Comparison of ENCODE assay signal across 7 mouse cellular contexts in genomic region chr16:31276539-31276938, GRCm38 (mm10). TPM values are rescaled to one million over a fixed set of nuclear protein-coding genes. Genes with fewer than 3 reads are reported as not detected.
DNase-seq lines count a peak whose midpoint lies in the region; ATAC-seq and TF ChIP-seq lines count a peak whose summit lies in the region.

No protein-coding gene starts in this region.

- no peak for TF ChIP-seq CTCF in intestine, postnatal 0 days (IDR thresholded peaks at IDR 0.05; ENCODE audit: low read depth)

- H3K27ac ChIP-seq in intestine, postnatal 0 days (ENCODE audit: low read depth, low read length), result peak overlapping the region; percentile 62; the same call in 1 of the 2 replicates
- H3K27ac ChIP-seq in liver, embryonic 11.5 days (ENCODE audit: low read depth, low read length), result no peak overlapping the region
- H3K27ac ChIP-seq in stomach, embryonic 15.5 days, result peak overlapping the region; percentile 55

- 64% methylated on average over 7 of the region's 7 CpGs for WGBS in intestine, postnatal 0 days
- WGBS in liver, embryonic 11.5 days, result 38% methylated on average over 7 of the region's 7 CpGs
- 42% methylated on average over 7 of the region's 7 CpGs for WGBS in stomach, embryonic 15.5 days

- H3K36me3 ChIP-seq in intestine, postnatal 0 days (ENCODE audit: control insufficient read depth, insufficient read depth), result peaks cover 4% of the 10 kb centered on the region; the same call in 1 of the 2 replicates
- H3K36me3 ChIP-seq in liver, embryonic 11.5 days (ENCODE audit: control insufficient read depth, insufficient read depth, low read length), result no peaks in the 10 kb centered on the region
- no peaks in the 10 kb centered on the region for H3K36me3 ChIP-seq in stomach, embryonic 15.5 days

- ATAC-seq in intestine, postnatal 0 days, result no peak
- no peak for ATAC-seq in liver, embryonic 11.5 days (replicated peaks; ENCODE audit: low FRiP score)
- ATAC-seq in stomach, embryonic 15.5 days (ENCODE audit: insufficient read depth, low FRiP score, low read depth), result no peak

- no peaks in the 10 kb centered on the region for H3K9me3 ChIP-seq in intestine, postnatal 0 days (ENCODE audit: control insufficient read depth)
- H3K9me3 ChIP-seq in liver, embryonic 11.5 days (ENCODE audit: control insufficient read depth, low read length), result no peaks in the 10 kb centered on the region
- H3K9me3 ChIP-seq in stomach, embryonic 15.5 days, result no peaks in the 10 kb centered on the region

- H3K4me3 ChIP-seq in intestine, postnatal 0 days (ENCODE audit: low read depth, low read length), result no peak overlapping the region
- no peak overlapping the region for H3K4me3 ChIP-seq in liver, embryonic 11.5 days (ENCODE audit: low read depth, low read length)
- no peak overlapping the region for H3K4me3 ChIP-seq in stomach, embryonic 15.5 days (replicated peaks)

- DNase-seq in adipocyte (ENCODE audit: low spot score), result peak; percentile 63
- peak; percentile 79 for DNase-seq in adrenal gland, postnatal 10 days
- peak; percentile 66 for DNase-seq in gastrocnemius, postnatal 10 days
- peak; percentile 28 for DNase-seq in liver, embryonic 11.5 days (ENCODE audit: low spot score)
- no peak for DNase-seq in thymus, postnatal 4 days

- no peak overlapping the region for H3K9ac ChIP-seq in intestine, postnatal 0 days (ENCODE audit: low read depth, low read length)
- no peak overlapping the region for H3K9ac ChIP-seq in liver, embryonic 11.5 days (ENCODE audit: low read depth, low read length)
- no peak overlapping the region for H3K9ac ChIP-seq in stomach, embryonic 15.5 days

- 0 out of 2 replicates have a peak, but pooled peaks cover 3% of the 10 kb centered on the region for H3K4me1 ChIP-seq in intestine, postnatal 0 days (replicated peaks; ENCODE audit: control insufficient read depth, insufficient read depth, low read length)
- H3K4me1 ChIP-seq in liver, embryonic 11.5 days (replicated peaks; ENCODE audit: control insufficient read depth, insufficient read depth, low read length), result peaks cover 22% of the 10 kb centered on the region
- H3K4me1 ChIP-seq in stomach, embryonic 15.5 days, result peaks cover 14% of the 10 kb centered on the region; the same call in 1 of the 2 replicates

- no peaks in the 10 kb centered on the region for H3K27me3 ChIP-seq in intestine, postnatal 0 days (replicated peaks; ENCODE audit: control insufficient read depth, insufficient read depth, low read length)
- no peaks in the 10 kb centered on the region for H3K27me3 ChIP-seq in liver, embryonic 11.5 days (replicated peaks; ENCODE audit: control insufficient read depth, insufficient read depth, low read length)
- H3K27me3 ChIP-seq in stomach, embryonic 15.5 days (replicated peaks), result no peaks in the 10 kb centered on the region

- no peak overlapping the region for H3K4me2 ChIP-seq in intestine, postnatal 0 days (replicated peaks; ENCODE audit: low read depth)
- H3K4me2 ChIP-seq in liver, embryonic 11.5 days, result no peak overlapping the region
- peak overlapping the region; percentile 2; the same call in 1 of the 2 replicates for H3K4me2 ChIP-seq in stomach, embryonic 15.5 days

RNA-seq across cellular contexts. Expression of gene Ppp1r2, which starts 1.5 kb away (rescaled TPM):
- total RNA-seq in adrenal gland, postnatal 10 days (2021), result 10 to 100 TPM; 82.3 to 87.5 TPM
- 10 to 100 TPM; 76.9 to 79.3 TPM for total RNA-seq in gastrocnemius, postnatal 10 days (2021)
- polyA plus RNA-seq in intestine, postnatal 0 days (2015; fragmentation: Nextera tagmentation; extraction: Ambion mirVana), result 80.4 and 85.1 TPM in 2 replicates
- polyA plus RNA-seq in liver, embryonic 11.5 days (2014; fragmentation: Nextera tagmentation; extraction: Ambion mirVana), result 68.0 and 69.0 TPM in 2 replicates
- 85.9 and 90.5 TPM in 2 replicates for polyA plus RNA-seq in stomach, embryonic 15.5 days (2015; fragmentation: Nextera tagmentation; extraction: Ambion mirVana)

RNA-seq across cellular contexts. Expression of gene Apod, which starts 38.1 kb away (rescaled TPM):
- total RNA-seq in adrenal gland, postnatal 10 days (2021), result 1 to 10 TPM; 2.6 to 4.0 TPM
- 10 to 100 TPM; 14.0 to 18.3 TPM for total RNA-seq in gastrocnemius, postnatal 10 days (2021)
- polyA plus RNA-seq in intestine, postnatal 0 days (2015; fragmentation: Nextera tagmentation; extraction: Ambion mirVana), result 0.50 and 0.77 TPM in 2 replicates
- polyA plus RNA-seq in liver, embryonic 11.5 days (2014; fragmentation: Nextera tagmentation; extraction: Ambion mirVana), result 0.51 TPM in 1 of 2 replicates, not detected in the other
- 0.50 and 0.66 TPM in 2 replicates for polyA plus RNA-seq in stomach, embryonic 15.5 days (2015; fragmentation: Nextera tagmentation; extraction: Ambion mirVana)
